Mouse (Mus musculus) spleen, adult 2 months (tissue): Measurements from ENCODE around the gene Cfap161. TPM values are rescaled to one million over a fixed set of nuclear protein-coding genes. Genes with fewer than 3 reads are reported as not detected.

ENCODE experiments used
- DNase-seq, 2 experiments: peaks; one replicate each; pipeline versions ENCODE4 v3.0.0 to v3.0.0-alpha.2; 2012 to 2021; ENCODE audit warnings: low spot score in 2 of 2, low read depth in 1 of 2
- H3K27ac ChIP-seq: fragments of 200-500 bp; 2 replicates; pipeline ENCODE4 v1.5.1; 2012; ENCODE audit warnings: low read length, inconsistent platforms; ENCODE audit not compliant: insufficient read depth
- H3K27me3 ChIP-seq: fragments of 200-500 bp; 2 replicates; pipeline ENCODE4 v1.6.1; 2012; ENCODE audit warnings: mild to moderate bottlenecking, moderate library complexity, low read length, inconsistent platforms; ENCODE audit not compliant: control insufficient read depth, insufficient read depth
- H3K36me3 ChIP-seq: fragments of 200-500 bp; 2 replicates; pipeline ENCODE4 v1.6.1; 2012; ENCODE audit warnings: mild to moderate bottlenecking, low read length, inconsistent platforms; ENCODE audit not compliant: control insufficient read depth, insufficient read depth
- H3K4me1 ChIP-seq: fragments of 200-500 bp; 2 replicates; pipeline ENCODE4 v1.6.1; 2011; ENCODE audit warnings: inconsistent platforms; ENCODE audit not compliant: control insufficient read depth, insufficient read depth, insufficient read length
- H3K4me3 ChIP-seq: fragments of 200-500 bp; 2 replicates; pipeline ENCODE4 v1.5.1; 2011; ENCODE audit warnings: mild to moderate bottlenecking, inconsistent platforms; ENCODE audit not compliant: insufficient read depth, insufficient read length; ENCODE audit errors: extremely low read depth
- CTCF ChIP-seq: fragments of 200-500 bp; IDR thresholded peaks from 2 replicates; pipeline ENCODE4 v1.5.1; 2011; ENCODE audit warnings: mild to moderate bottlenecking, inconsistent platforms; ENCODE audit not compliant: insufficient read depth, insufficient read length, insufficient replicate concordance; ENCODE audit errors: extremely low read depth
- POLR2A ChIP-seq: fragments of 200-500 bp; IDR thresholded peaks from 2 replicates; pipeline ENCODE4 v1.6.1; 2011; ENCODE audit warnings: low read depth, low read length, inconsistent platforms
- WGBS: fragments of 180-500 bp; shearing (Covaris S2); methylation state at CpG from one replicate; pipeline ENCODE4 v1.1.7; 2018; 5-methylcytosine and 5-hydroxymethylcytosine counted together
- polyA plus RNA-seq: library from polyadenylated mRNA; depleted of rRNA; stranded (reverse); fragments of >200 nt; gene quantifications from 2 replicates; pipeline ENCODE4 v1.2.3, GENCODE M21; 2012

Cfap161 gene
- polyA plus RNA-seq, 1 experiment, result not detected

GRCm38 (mm10) chr7:83736341-83737115, 58.2 kb downstream of the Cfap161 start:
- H3K4me3 ChIP-seq, result no peak overlapping the region
- 81% methylated on average over 6 of the region's 6 CpGs for WGBS
- no peaks in the 10 kb centered on the region for H3K4me1 ChIP-seq
- DNase-seq, result no peak
- no peak for TF ChIP-seq CTCF
- TF ChIP-seq POLR2A, result no peak
- no peaks in the 10 kb centered on the region for H3K27me3 ChIP-seq
- H3K27ac ChIP-seq, result no peak overlapping the region
- H3K36me3 ChIP-seq, result no peaks in the 10 kb centered on the region

- TF ChIP-seq CTCF, result no peak
- TF ChIP-seq POLR2A, result no peak
- 86% methylated on average over 7 of the region's 7 CpGs for whole genome bisulfite sequencing
- no peak overlapping the region for H3K27ac ChIP-seq
- no peaks in the 10 kb centered on the region for H3K36me3 ChIP-seq
- no peak overlapping the region for H3K4me3 ChIP-seq
- DNase-seq, result no peak
- no peaks in the 10 kb centered on the region for H3K27me3 ChIP-seq
- H3K4me1 ChIP-seq, result no peaks in the 10 kb centered on the region
Measured at GRCm38 (mm10) chr7:83735108-83735781, 59.4 kb downstream of the Cfap161 start.

DNA sequence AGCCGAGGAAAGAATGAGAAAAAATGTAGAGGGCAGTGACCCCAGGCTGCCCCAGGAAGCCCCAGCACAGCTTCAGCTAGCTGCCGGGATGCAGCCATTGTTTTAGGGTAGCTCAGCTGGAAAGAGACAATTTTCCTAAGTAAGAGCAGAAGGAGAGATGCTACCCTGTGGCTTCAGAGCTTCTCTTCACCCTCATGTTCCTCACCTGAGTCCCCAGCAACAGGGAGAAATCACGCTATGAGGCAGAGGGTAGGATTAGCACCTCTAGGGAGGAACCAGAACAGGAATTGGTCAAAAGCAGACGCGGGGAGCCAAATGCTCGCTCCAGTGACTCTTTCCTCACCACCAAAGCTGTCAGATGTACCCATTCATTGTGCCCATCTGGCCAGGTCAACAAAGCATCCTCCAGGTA, 60.0 kb downstream of the Cfap161 start:
- no peak overlapping the region for H3K27ac ChIP-seq
- WGBS, result 84% methylated on average over 6 of the region's 6 CpGs
- H3K36me3 ChIP-seq, result no peaks in the 10 kb centered on the region
- no peaks in the 10 kb centered on the region for H3K27me3 ChIP-seq
- H3K4me1 ChIP-seq, result no peaks in the 10 kb centered on the region
- H3K4me3 ChIP-seq, result no peak overlapping the region
- TF ChIP-seq POLR2A, result no peak
- TF ChIP-seq CTCF, result no peak
- DNase-seq, result no peak

DNA sequence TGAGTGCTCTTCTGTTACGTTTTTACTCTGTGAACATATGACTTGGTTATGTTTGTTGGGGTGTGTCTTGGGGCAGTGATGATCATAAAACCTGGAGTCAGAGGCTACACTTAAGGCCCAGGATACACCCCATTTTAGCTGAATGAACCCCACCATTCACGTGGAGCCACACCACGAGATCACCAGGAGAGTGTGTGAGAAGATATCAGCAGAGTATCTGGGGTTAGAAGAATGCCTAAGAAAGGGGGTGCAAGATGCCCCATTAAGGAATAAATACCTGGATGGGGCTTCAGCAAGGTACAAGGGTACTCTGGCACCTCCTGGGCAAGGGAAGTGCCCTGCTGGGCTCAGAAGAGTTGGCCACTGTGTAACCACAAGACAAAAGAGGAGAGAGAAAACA, 60.4 kb downstream of the Cfap161 start:
- DNase-seq, result no peak
- TF ChIP-seq CTCF, result no peak
- no peak for TF ChIP-seq POLR2A
- Histone ChIP-seq H3K4me3 (no peak overlapping the region), H3K4me1 (no peaks in the 10 kb centered on the region), H3K27ac (no peak overlapping the region), H3K36me3 (no peaks in the 10 kb centered on the region), H3K27me3 (no peaks in the 10 kb centered on the region)
- 80% methylated on average over 3 of the region's 3 CpGs for WGBS

GRCm38 (mm10) chr7:83732781-83733180, 61.9 kb downstream of the Cfap161 start:
- TF ChIP-seq CTCF, result no peak
- no peak for TF ChIP-seq POLR2A
- H3K27me3 ChIP-seq, result no peaks in the 10 kb centered on the region
- 91% methylated on average over 3 of the region's 3 CpGs for WGBS
- no peaks in the 10 kb centered on the region for H3K4me1 ChIP-seq
- no peak overlapping the region for H3K4me3 ChIP-seq
- no peak overlapping the region for H3K27ac ChIP-seq
- no peaks in the 10 kb centered on the region for H3K36me3 ChIP-seq
- no peak for DNase-seq

DNA sequence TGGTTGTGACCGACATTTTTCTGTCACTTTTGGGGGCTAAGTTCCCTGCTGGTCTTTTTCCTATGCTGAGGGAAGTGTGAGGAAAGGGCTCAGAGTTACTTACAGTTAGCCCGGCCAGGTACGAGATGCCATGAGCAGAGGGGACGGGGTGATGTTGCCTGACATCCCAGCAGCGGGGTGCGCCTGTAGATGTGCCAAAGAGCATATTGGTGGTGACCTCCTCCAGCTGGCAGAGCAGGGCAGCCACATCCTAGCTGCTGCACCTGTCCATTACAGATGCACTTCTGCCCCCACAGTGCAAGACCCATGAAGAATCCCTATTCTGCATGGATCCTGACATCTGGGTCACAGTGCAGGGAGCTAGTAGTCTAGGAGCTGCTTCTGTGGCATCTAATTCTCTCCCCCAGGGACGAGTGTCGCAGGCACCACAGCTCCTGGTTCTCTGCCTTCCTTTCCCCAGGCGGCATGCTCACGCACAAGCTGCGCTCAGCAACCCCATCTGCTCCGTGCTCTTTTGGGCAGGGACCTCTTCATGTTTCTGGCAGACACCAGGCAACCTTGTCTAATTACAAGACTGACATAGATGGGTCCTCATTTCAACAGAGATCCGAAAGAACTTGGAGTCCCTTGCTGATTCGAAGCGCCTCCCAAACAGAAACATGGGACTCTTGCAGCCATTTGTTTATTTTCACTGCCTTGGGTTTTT, 62.6 kb downstream of the Cfap161 start:
- H3K27me3 ChIP-seq, result no peaks in the 10 kb centered on the region
- H3K4me3 ChIP-seq, result no peak overlapping the region
- no peaks in the 10 kb centered on the region for H3K36me3 ChIP-seq
- no peaks in the 10 kb centered on the region for H3K4me1 ChIP-seq
- 90% methylated on average over 15 of the region's 15 CpGs for WGBS
- H3K27ac ChIP-seq, result no peak overlapping the region
- TF ChIP-seq POLR2A, result no peak
- TF ChIP-seq CTCF, result no peak
- no peak for DNase-seq
